Mouse (Mus musculus) forebrain, embryonic 11.5 days (tissue): Measurements from ENCODE around the gene Gpc2. TPM values are rescaled to one million over a fixed set of nuclear protein-coding genes. Genes with fewer than 3 reads are reported as not detected.

ENCODE experiments used
- ATAC-seq: fragments of 200-750 bp; cut with Nextera tagmentation; replicated peaks from 2 replicates; pipeline ENCODE4 v1.8.0; 2017; ENCODE audit warnings: moderate TSS enrichment; ENCODE audit not compliant: low FRiP score
- DNase-seq: peaks from one replicate; pipeline ENCODE4 v3.0.0-alpha.2; 2017; ENCODE audit warnings: low spot score
- H3K27ac ChIP-seq: fragments of 300-500 bp; sonication (generic); 2 replicates; pipeline ENCODE4 v1.5.1; 2014; ENCODE audit warnings: low read depth, low read length
- H3K27me3 ChIP-seq: fragments of 300-500 bp; sonication (generic); 2 replicates; pipeline ENCODE4 v1.6.1; 2014; ENCODE audit warnings: mild to moderate bottlenecking, low read length, mixed read lengths; ENCODE audit not compliant: control insufficient read depth, insufficient read depth
- H3K36me3 ChIP-seq: fragments of 300-500 bp; sonication (generic); 2 replicates; pipeline ENCODE4 v1.6.1; 2014; ENCODE audit warnings: mild to moderate bottlenecking, low read length, moderate library complexity, mixed read lengths; ENCODE audit not compliant: control insufficient read depth, insufficient read depth
- H3K4me1 ChIP-seq: fragments of 300-500 bp; sonication (generic); replicated peaks from 2 replicates; pipeline ENCODE4 v1.6.1; 2014; ENCODE audit warnings: low read length, mixed read lengths; ENCODE audit not compliant: control insufficient read depth, insufficient read depth
- H3K4me2 ChIP-seq: fragments of 300-500 bp; sonication (generic); 2 replicates; pipeline ENCODE4 v1.6.1; 2014; ENCODE audit warnings: low read depth, mild to moderate bottlenecking, low read length, moderate library complexity, mixed read lengths; ENCODE audit not compliant: severe bottlenecking
- H3K4me3 ChIP-seq: fragments of 300-500 bp; sonication (generic); 2 replicates; pipeline ENCODE4 v1.5.1; 2014; ENCODE audit warnings: low read depth, low read length
- H3K9ac ChIP-seq: fragments of 300-500 bp; sonication (generic); 2 replicates; pipeline ENCODE4 v1.6.1; 2014; ENCODE audit warnings: low read length
- H3K9me3 ChIP-seq: fragments of 300-500 bp; sonication (generic); 2 replicates; pipeline ENCODE4 v1.6.1; 2016; ENCODE audit warnings: low read length, mixed read lengths; ENCODE audit not compliant: control insufficient read depth
- WGBS: fragments of 180-500 bp; shearing (Covaris S2); extraction: QIAGEN DNeasy Blood & Tissue Kit; methylation state at CpG from one replicate; pipeline ENCODE4 v1.1.7; 2014; 5-methylcytosine and 5-hydroxymethylcytosine counted together
- polyA plus RNA-seq: library from polyadenylated mRNA; unstranded; fragments of >200 nt; fragmentation: Nextera tagmentation; extraction: Ambion mirVana; gene quantifications from 2 replicates; pipeline ENCODE4 v1.2.1, GENCODE M21; 2014

Gpc2 gene
- polyA plus RNA-seq, result 14.7 and 17.6 TPM in 2 replicates

DNA sequence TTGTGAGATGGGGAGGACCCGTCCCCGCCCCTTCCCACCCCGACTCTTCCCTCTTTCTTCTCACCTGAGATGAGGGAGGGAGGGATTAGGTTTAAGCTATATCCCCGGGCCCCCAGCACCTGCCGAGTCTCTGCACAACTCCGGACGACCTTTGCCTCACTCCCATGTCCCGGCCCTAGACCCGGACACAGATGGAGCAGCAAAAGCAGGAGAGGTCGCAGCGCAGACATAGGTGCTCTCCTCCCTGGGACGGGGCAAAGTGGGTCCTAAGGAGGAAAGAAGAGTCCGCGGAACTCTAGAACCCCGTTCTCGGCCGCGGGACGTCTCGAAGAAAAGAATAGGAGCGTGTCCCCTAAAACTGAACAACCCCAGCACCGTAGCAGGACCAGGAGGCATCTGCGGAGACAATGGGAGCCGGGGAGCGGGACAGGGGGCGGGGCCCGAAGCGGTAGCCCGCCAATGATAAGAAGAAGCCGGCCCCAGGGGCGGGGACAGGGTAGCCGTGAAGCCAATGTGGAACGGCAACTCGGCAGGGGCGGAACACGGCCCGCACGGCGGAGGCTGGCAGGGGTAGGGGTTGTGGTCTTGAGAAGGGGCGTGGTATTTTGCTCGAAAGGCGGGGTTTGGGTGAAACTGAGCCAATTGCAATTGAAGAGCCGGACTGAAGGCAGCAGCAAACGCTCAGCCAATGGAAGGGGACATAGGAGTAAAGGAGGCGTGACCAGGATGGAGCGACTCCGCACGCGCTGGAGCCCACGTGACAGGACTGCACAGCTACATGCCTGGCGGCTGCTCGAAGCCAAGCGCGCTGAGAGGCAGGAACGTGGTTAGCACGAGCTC lies at the start of gene Gpc2, which contains the start of the genes Gm43720 and Stag3:
TSS of gene Gpc2 (minus strand) at position 421 of the 840 bp plus-strand sequence.
TSS of gene Gm43720 (minus strand) at position 374 of the 840 bp plus-strand sequence.
TSS of gene Stag3 (plus strand) at position 656 of the 840 bp plus-strand sequence.
- H3K9ac ChIP-seq, result peak within 1 kb of the TSS; percentile 80
- DNase-seq, result peak; percentile 99
- H3K4me1 ChIP-seq, result peaks cover 18% of the 10 kb centered on the region
- 0 out of 2 replicates have a peak within 1 kb of the TSS, but pooled peaks have one; percentile 27 for H3K27ac ChIP-seq
- H3K4me3 ChIP-seq, result peak within 1 kb of the TSS; percentile 70
- peaks cover 4% of the 10 kb centered on the region; the same call in 1 of the 2 replicates for H3K9me3 ChIP-seq
- no peaks in the 10 kb centered on the region; the same call in 1 of the 2 replicates for H3K36me3 ChIP-seq
- under 1% methylated on average over 56 of the region's 56 CpGs for WGBS
- peak within 1 kb of the TSS; percentile 58 for H3K4me2 ChIP-seq
- peaks cover 2% of the 10 kb centered on the region; the same call in 1 of the 2 replicates for H3K27me3 ChIP-seq
- peak; percentile 99 for ATAC-seq

DNA sequence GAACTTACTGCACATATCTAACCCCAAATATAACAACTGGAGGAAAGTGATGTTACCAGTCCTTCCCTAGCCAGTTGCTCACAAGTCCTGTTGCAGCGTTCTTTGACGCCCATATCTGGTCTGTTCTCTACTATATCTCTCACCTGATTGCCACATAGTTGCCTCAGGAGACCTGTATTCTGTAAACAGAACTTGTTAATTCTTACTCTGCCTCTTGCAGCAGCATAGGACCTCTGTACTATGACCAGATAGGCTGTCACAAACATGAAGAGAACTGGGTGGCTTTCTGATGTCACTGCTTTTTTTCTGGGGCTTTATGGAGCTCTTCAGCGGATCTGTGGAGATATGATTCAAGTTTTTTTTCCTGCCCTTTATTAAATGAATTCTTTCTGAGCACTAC lies 33.0 kb upstream of the Gpc2 start:
- H3K27me3 ChIP-seq, result no peaks in the 10 kb centered on the region
- H3K9me3 ChIP-seq, result no peaks in the 10 kb centered on the region
- H3K4me1 ChIP-seq, result no peaks in the 10 kb centered on the region
- DNase-seq (no peak), ATAC-seq (no peak)
- no peak overlapping the region for H3K4me3 ChIP-seq
- H3K9ac ChIP-seq, result no peak overlapping the region
- no peak overlapping the region for H3K27ac ChIP-seq
- H3K4me2 ChIP-seq, result no peak overlapping the region
- H3K36me3 ChIP-seq, result no peaks in the 10 kb centered on the region
- WGBS, result 84% methylated on average over 3 of the region's 3 CpGs

GRCm38 (mm10) chr5:138299613-138300012 lies 19.8 kb upstream of the Gpc2 start:
- H3K4me3 ChIP-seq, result no peak overlapping the region

GRCm38 (mm10) chr5:138294158-138294557 lies 14.4 kb upstream of the Gpc2 start:
- ATAC-seq (no peak), DNase-seq (no peak)
- no peaks in the 10 kb centered on the region for H3K27me3 ChIP-seq
- no peak overlapping the region for H3K9ac ChIP-seq
- H3K27ac ChIP-seq, result no peak overlapping the region
- H3K36me3 ChIP-seq, result no peaks in the 10 kb centered on the region
- no peaks in the 10 kb centered on the region for H3K9me3 ChIP-seq
- H3K4me3 ChIP-seq, result no peak overlapping the region
- no peak overlapping the region for H3K4me2 ChIP-seq
- H3K4me1 ChIP-seq, result no peaks in the 10 kb centered on the region

More at GRCm38 (mm10) chr5:138299613-138300012, 19.8 kb upstream of the Gpc2 start:
- Histone ChIP-seq H3K27me3 (no peaks in the 10 kb centered on the region), H3K4me1 (no peaks in the 10 kb centered on the region), H3K27ac (no peak overlapping the region), H3K4me2 (no peak overlapping the region), H3K36me3 (no peaks in the 10 kb centered on the region), H3K9ac (no peak overlapping the region), H3K9me3 (no peaks in the 10 kb centered on the region)
- ATAC-seq (no peak), DNase-seq (no peak)
- 86% methylated on average over 2 of the region's 2 CpGs for WGBS

DNA sequence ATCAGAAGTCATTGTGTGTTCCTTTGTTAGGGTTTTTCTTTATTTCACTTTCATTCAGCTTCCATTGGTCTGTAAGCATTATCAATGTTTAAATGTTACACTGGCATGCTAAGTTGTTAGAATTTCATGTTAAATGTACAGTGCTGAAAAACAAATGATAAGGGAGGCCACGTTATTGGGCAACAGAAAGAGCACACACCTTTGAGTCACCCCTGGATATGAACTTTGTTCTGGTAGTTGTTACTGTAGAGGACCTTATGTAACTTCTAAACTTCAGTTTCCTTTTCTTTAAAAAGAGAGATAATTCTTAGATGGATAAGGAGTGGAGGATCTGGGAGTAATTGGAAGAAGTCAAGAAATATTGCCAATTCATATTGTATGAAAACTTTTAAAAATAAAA lies 11.8 kb upstream of the Gpc2 start:
- Histone ChIP-seq H3K4me1 (no peaks in the 10 kb centered on the region), H3K27ac (no peak overlapping the region), H3K4me2 (no peak overlapping the region), H3K9me3 (no peaks in the 10 kb centered on the region), H3K4me3 (no peak overlapping the region), H3K36me3 (no peaks in the 10 kb centered on the region), H3K9ac (no peak overlapping the region), H3K27me3 (no peaks in the 10 kb centered on the region)
- DNase-seq (no peak), ATAC-seq (no peak)
- WGBS, result 78% methylated on average over 1 of the region's 1 CpGs

DNA sequence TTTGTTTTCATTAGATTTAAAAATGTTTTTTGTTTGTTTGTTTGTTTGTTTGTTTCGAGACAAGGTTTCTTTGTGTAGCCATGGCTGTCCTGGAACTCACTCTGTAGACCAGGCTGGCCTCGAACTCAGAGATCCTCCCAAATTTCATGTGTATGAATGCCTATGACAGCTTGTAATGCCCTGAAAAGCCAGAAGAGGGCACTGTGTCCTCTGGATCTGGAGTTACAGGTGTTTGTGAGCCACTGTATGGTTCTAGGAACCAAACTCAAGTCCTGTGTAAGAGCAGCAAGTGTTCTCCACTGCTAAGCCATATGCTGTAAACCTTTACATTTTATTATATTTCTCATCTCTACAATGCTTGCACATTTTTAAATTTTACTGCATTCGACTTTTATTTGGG lies 8.1 kb upstream of the Gpc2 start:
- Histone ChIP-seq H3K4me3 (no peak overlapping the region), H3K27ac (no peak overlapping the region), H3K4me1 (no peaks in the 10 kb centered on the region), H3K4me2 (no peak overlapping the region), H3K9me3 (no peaks in the 10 kb centered on the region), H3K27me3 (no peaks in the 10 kb centered on the region), H3K9ac (no peak overlapping the region), H3K36me3 (no peaks in the 10 kb centered on the region)
- ATAC-seq (no peak), DNase-seq (no peak)
- 77% methylated on average over 3 of the region's 3 CpGs for WGBS

DNA sequence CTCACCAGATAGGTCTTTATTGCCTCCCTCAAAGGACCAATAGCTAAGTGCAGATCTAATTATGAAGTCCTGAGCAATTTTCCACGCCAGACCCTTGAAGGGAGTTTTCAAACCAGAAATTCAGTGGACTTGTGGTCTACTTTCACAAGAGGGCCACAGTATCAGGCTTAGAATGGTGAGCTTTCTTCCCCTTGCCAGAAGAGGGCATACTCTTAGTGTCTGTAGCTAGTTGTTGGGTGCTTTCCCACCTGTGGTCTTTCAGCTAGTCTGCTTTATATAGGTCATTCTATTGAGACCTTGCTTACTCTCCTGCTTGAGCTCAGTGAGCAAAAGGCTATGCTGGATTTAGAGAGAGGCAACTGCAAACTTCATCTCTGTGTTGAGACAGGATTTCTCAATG lies 3.7 kb upstream of the Gpc2 start:
- no peak for ATAC-seq
- H3K4me1 ChIP-seq, result no peaks in the 10 kb centered on the region; the same call in 1 of the 2 replicates
- no peak overlapping the region for H3K27ac ChIP-seq
- H3K9ac ChIP-seq, result no peak overlapping the region
- H3K9me3 ChIP-seq, result peaks cover 4% of the 10 kb centered on the region; the same call in 1 of the 2 replicates
- H3K27me3 ChIP-seq, result peaks cover 2% of the 10 kb centered on the region; the same call in 1 of the 2 replicates
- no peak overlapping the region for H3K4me3 ChIP-seq
- no peak for DNase-seq
- H3K4me2 ChIP-seq, result no peak overlapping the region
- WGBS, result 59% methylated on average over 1 of the region's 1 CpGs
- H3K36me3 ChIP-seq, result no peaks in the 10 kb centered on the region

DNA sequence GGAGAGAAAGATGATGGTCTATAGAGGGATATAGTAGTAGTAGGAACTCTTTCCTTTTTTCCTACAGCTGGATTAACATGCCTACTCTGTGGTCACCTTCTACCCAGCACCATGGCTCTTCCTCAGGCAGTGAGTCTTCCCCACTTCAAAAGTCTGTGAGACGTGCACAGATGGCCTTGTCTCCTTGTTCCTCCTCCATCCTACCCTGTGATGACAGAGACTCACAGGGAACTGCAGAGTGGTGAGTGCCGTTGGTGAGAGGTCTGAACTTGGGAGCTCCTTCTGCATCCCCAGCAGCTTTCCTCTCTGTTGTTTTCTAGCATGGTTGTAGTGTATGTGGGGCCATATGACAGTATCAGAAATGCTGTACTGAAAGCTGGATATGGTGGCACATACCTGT lies 2.0 kb upstream of the Gpc2 start:
- WGBS, result 83% methylated on average over 2 of the region's 2 CpGs
- no peaks in the 10 kb centered on the region; the same call in 1 of the 2 replicates for H3K36me3 ChIP-seq
- H3K9ac ChIP-seq, result no peak overlapping the region
- H3K4me3 ChIP-seq, result no peak overlapping the region
- peaks cover 2% of the 10 kb centered on the region; the same call in 1 of the 2 replicates for H3K4me1 ChIP-seq
- H3K9me3 ChIP-seq, result peaks cover 4% of the 10 kb centered on the region; the same call in 1 of the 2 replicates
- H3K4me2 ChIP-seq, result no peak overlapping the region
- DNase-seq (no peak), ATAC-seq (no peak)
- H3K27me3 ChIP-seq, result peaks cover 2% of the 10 kb centered on the region; the same call in 1 of the 2 replicates
- no peak overlapping the region for H3K27ac ChIP-seq
